Mouse (Mus musculus): ENCODE data around the gene Masp2. TPM values are rescaled to one million over a fixed set of nuclear protein-coding genes. Genes with fewer than 3 reads are reported as not detected.

Masp2 gene
- polyA plus RNA-seq, 1 experiment: 0.16 TPM

DNA sequence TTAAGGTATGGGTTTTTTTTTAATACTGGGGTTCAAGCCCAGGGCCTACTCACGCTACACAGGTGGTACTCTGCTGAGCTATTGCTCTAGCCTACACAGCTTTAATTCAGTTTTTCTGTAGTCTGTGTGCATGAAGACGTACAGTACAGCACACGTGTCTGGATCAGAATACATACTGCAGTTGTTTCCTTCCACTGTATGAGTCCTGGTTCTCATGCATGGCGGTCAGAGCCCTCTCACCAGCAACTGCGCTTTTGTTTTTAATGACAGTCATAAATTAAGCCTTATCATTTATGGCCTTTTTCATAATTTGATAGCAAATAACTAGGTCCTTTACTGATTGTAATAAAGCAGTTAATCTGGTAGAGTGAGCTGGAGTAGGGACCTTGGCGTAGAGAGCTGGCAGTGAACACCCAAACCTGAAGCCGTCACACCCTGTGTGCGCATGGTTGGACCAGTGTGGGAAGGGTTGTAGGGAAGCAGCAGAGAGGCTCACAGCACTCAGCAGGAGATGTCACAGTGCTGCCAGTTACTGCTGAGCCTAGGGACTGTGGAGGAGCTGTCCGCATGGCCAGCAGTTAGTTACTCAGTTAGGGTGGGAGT, 31.6 kb upstream of the Masp2 start:
- H3K27me3 ChIP-seq (ENCODE audit: control insufficient read depth, insufficient read depth, low read length): no peaks in the 10 kb centered on the region
- H3K4me1 ChIP-seq (ENCODE audit: control insufficient read depth, insufficient read depth, insufficient read length, low read length): peaks cover 12% of the 10 kb centered on the region; the same call in 1 of the 2 replicates
- no peak overlapping the region for H3K4me3 ChIP-seq (ENCODE audit: low read depth, low read length)
- no peak overlapping the region for H3K27ac ChIP-seq (ENCODE audit: insufficient read depth, low read depth, low read length)
- no peak for TF ChIP-seq CTCF (IDR thresholded peaks at IDR 0.05; ENCODE audit: extremely low read depth, insufficient read length, insufficient replicate concordance, low read depth, low read length)
- TF ChIP-seq POLR2A (IDR thresholded peaks at IDR 0.05; ENCODE audit: low read depth, low read length): no peak
- 41% methylated on average over 9 of the region's 9 CpGs for WGBS
- H3K36me3 ChIP-seq (ENCODE audit: control insufficient read depth, insufficient read depth, low read length): peaks cover 73% of the 10 kb centered on the region

DNA sequence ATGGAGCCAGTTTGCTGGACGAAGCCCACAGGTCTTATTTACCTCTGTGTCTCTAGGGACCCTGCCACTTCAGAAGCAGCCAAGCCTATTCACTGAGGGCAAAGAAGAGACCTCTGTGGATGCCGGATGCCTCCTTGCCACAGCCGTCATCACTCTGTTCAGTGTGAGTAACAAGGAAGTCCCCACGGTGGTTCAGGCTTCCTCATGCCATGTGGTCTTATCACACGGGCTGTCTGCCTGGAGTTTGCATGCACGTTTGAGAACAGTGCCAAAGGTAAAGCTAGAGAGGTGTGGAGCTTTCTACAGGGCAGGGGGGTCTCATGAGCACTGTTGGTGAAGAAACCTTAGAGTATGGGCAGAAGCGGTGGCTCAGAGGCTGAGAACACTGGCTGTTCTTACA, 29.1 kb upstream of the Masp2 start:
- no peak overlapping the region for H3K4me3 ChIP-seq (ENCODE audit: low read depth, low read length)
- H3K4me1 ChIP-seq (ENCODE audit: control insufficient read depth, insufficient read depth, insufficient read length, low read length): peaks cover 12% of the 10 kb centered on the region; the same call in 1 of the 2 replicates
- H3K27ac ChIP-seq (ENCODE audit: insufficient read depth, low read depth, low read length): no peak overlapping the region
- no peaks in the 10 kb centered on the region for H3K27me3 ChIP-seq (ENCODE audit: control insufficient read depth, insufficient read depth, low read length)
- TF ChIP-seq POLR2A (IDR thresholded peaks at IDR 0.05; ENCODE audit: low read depth, low read length) (no peak), CTCF (IDR thresholded peaks at IDR 0.05; ENCODE audit: extremely low read depth, insufficient read length, insufficient replicate concordance, low read depth, low read length) (no peak)
- 79% methylated on average over 7 of the region's 7 CpGs for WGBS
- H3K36me3 ChIP-seq (ENCODE audit: control insufficient read depth, insufficient read depth, low read length): peaks cover 66% of the 10 kb centered on the region

DNA sequence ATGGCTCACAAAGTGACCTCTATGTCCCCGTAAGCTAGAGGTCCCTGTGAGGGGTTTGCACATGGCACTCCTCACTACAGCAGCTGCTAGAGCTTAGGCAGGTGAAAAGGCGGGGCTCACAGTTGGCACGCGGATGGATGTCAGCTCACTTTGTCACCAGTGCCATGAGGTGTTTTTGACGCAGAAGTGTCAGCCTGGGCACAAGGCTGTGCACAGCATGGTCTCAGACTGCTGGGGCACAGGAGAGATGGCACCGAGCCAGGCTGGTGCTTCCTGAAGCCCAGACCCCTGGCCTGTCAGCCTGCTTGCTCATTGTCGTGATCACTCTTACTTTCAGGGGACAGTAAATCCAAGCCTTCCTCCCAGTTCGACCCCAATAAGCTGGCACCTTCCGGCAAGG, 21.6 kb upstream of the Masp2 start:
- Histone ChIP-seq H3K36me3 (ENCODE audit: control insufficient read depth, insufficient read depth, low read length) (peaks cover 44% of the 10 kb centered on the region), H3K4me1 (ENCODE audit: control insufficient read depth, insufficient read depth, insufficient read length, low read length) (no peaks in the 10 kb centered on the region), H3K27me3 (ENCODE audit: control insufficient read depth, insufficient read depth, low read length) (no peaks in the 10 kb centered on the region), H3K27ac (ENCODE audit: insufficient read depth, low read depth, low read length) (no peak overlapping the region), H3K4me3 (ENCODE audit: low read depth, low read length) (no peak overlapping the region)
- no peak for TF ChIP-seq POLR2A (IDR thresholded peaks at IDR 0.05; ENCODE audit: low read depth, low read length)
- no peak for TF ChIP-seq CTCF (IDR thresholded peaks at IDR 0.05; ENCODE audit: extremely low read depth, insufficient read length, insufficient replicate concordance, low read depth, low read length)
- 86% methylated on average over 9 of the region's 9 CpGs for WGBS

DNA sequence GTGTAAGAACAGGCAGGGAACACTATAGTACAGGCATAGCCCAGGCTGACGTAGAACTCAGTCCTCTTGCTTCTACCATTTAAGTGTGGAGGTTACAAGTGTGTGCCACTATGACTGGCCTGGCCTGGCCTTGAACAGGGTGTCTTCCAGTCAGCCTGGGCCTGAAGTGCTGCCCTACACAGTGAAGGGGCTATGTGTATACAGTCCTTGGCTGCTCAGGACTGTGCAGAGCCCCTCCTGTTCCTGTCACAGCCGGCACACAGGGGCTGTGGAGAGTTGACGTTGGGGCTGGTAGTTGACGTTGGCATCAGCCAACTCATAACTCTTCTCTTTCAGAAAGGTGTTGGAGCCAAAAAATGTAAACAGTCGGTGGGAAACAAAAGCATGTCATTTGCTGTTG, 20.9 kb upstream of the Masp2 start:
- no peak for TF ChIP-seq POLR2A (IDR thresholded peaks at IDR 0.05; ENCODE audit: low read depth, low read length)
- no peak for TF ChIP-seq CTCF (IDR thresholded peaks at IDR 0.05; ENCODE audit: extremely low read depth, insufficient read length, insufficient replicate concordance, low read depth, low read length)
- Histone ChIP-seq H3K36me3 (ENCODE audit: control insufficient read depth, insufficient read depth, low read length) (peaks cover 38% of the 10 kb centered on the region), H3K27ac (ENCODE audit: insufficient read depth, low read depth, low read length) (no peak overlapping the region), H3K4me1 (ENCODE audit: control insufficient read depth, insufficient read depth, insufficient read length, low read length) (no peaks in the 10 kb centered on the region), H3K27me3 (ENCODE audit: control insufficient read depth, insufficient read depth, low read length) (no peaks in the 10 kb centered on the region), H3K4me3 (ENCODE audit: low read depth, low read length) (no peak overlapping the region)
- 91% methylated on average over 5 of the region's 5 CpGs for WGBS

DNA sequence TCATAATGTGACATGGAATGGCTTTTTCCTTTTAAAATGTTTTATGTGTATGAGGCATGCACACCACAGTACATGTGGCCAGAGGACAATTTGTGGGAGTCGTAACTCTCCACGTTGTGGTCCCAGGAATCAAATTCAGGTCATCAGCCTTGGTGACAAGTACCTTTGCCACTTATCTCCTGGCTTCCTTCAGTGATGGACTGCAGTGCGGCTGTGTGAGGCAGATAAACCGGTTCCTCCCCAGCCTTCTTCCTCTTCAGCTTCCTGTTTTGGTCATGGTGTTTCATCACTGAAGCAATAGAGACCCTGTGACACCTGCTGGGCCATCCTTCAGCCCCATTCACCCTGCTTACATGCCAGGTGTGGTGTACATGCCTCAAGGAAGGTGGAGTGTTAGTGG, 19.1 kb upstream of the Masp2 start:
- Histone ChIP-seq H3K27me3 (ENCODE audit: control insufficient read depth, insufficient read depth, low read length) (no peaks in the 10 kb centered on the region), H3K27ac (ENCODE audit: insufficient read depth, low read depth, low read length) (no peak overlapping the region), H3K4me3 (ENCODE audit: low read depth, low read length) (no peak overlapping the region), H3K4me1 (ENCODE audit: control insufficient read depth, insufficient read depth, insufficient read length, low read length) (no peaks in the 10 kb centered on the region), H3K36me3 (ENCODE audit: control insufficient read depth, insufficient read depth, low read length) (peaks cover 32% of the 10 kb centered on the region)
- WGBS: 63% methylated on average over 4 of the region's 4 CpGs
- TF ChIP-seq CTCF (IDR thresholded peaks at IDR 0.05; ENCODE audit: extremely low read depth, insufficient read length, insufficient replicate concordance, low read depth, low read length) (no peak), POLR2A (IDR thresholded peaks at IDR 0.05; ENCODE audit: low read depth, low read length) (no peak)

DNA sequence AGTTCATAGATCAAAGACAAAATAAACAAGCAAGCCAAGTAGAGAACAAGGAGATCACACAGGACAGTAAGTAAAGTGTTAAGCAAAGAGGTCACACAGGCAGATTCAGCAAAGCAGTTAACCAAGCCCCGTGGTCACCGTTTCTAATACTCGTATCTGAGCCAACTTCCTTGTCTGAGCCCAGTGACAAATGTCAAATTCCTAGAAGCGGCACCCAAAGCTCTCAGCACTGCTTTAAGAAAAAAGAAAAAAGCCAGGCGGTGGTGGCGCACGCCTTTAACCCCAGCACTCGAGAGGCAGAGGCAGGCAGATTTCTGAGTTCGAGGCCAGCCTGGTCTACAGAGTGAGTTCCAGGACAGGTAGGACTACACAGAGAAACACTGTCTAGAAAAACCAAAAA, 15.7 kb upstream of the Masp2 start:
- WGBS: 33% methylated on average over 9 of the region's 9 CpGs

DNA sequence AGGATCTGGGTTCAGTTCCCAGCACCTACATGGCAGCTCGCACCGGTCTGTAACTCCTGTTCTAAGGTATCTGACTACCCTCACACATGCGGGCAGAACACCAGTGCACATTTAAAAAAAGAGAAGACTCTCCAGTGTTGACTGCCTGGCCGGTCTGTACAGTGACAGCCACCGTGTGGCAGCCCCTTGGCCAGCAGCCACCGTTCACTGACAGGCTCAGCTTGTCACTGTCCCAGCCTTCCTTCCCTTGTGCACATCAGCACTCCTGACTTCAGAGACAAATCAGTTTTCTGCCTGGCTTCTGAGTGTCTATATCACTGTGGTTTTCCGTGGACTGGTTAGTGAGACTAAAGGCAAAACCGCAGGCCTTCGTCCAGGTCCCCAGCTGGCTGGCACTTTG, 13.6 kb upstream of the Masp2 start:
- peaks cover 7% of the 10 kb centered on the region; the same call in 1 of the 2 replicates for H3K4me1 ChIP-seq (ENCODE audit: control insufficient read depth, insufficient read depth, insufficient read length, low read length)
- H3K27ac ChIP-seq (ENCODE audit: insufficient read depth, low read depth, low read length): no peak overlapping the region
- H3K4me3 ChIP-seq (ENCODE audit: low read depth, low read length): no peak overlapping the region
- H3K27me3 ChIP-seq (ENCODE audit: control insufficient read depth, insufficient read depth, low read length): no peaks in the 10 kb centered on the region
- no peaks in the 10 kb centered on the region for H3K36me3 ChIP-seq (ENCODE audit: control insufficient read depth, insufficient read depth, low read length)
- WGBS: 84% methylated on average over 9 of the region's 9 CpGs
- TF ChIP-seq CTCF (IDR thresholded peaks at IDR 0.05; ENCODE audit: extremely low read depth, insufficient read length, insufficient replicate concordance, low read depth, low read length) (no peak), POLR2A (IDR thresholded peaks at IDR 0.05; ENCODE audit: low read depth, low read length) (no peak)

More for the DNA sequence above, 15.7 kb upstream of the Masp2 start:
- H3K36me3 ChIP-seq (ENCODE audit: control insufficient read depth, insufficient read depth, low read length): peaks cover 7% of the 10 kb centered on the region; the same call in 1 of the 2 replicates
- TF ChIP-seq POLR2A (IDR thresholded peaks at IDR 0.05; ENCODE audit: low read depth, low read length): no peak
- TF ChIP-seq CTCF (IDR thresholded peaks at IDR 0.05; ENCODE audit: extremely low read depth, insufficient read length, insufficient replicate concordance, low read depth, low read length): no peak
- no peaks in the 10 kb centered on the region for H3K27me3 ChIP-seq (ENCODE audit: control insufficient read depth, insufficient read depth, low read length)
- peaks cover 3% of the 10 kb centered on the region; the same call in 1 of the 2 replicates for H3K4me1 ChIP-seq (ENCODE audit: control insufficient read depth, insufficient read depth, insufficient read length, low read length)
- H3K4me3 ChIP-seq (ENCODE audit: low read depth, low read length): no peak overlapping the region
- H3K27ac ChIP-seq (ENCODE audit: insufficient read depth, low read depth, low read length): no peak overlapping the region

Measured in small intestine, adult 2 months (tissue).